Mouse (Mus musculus): ENCODE results near the gene Traf3. TPM values are rescaled to one million over a fixed set of nuclear protein-coding genes. Genes with fewer than 3 reads are reported as not detected.

Gene Traf3
- polyA plus RNA-seq, 1 experiment: 9.9 TPM

DNA sequence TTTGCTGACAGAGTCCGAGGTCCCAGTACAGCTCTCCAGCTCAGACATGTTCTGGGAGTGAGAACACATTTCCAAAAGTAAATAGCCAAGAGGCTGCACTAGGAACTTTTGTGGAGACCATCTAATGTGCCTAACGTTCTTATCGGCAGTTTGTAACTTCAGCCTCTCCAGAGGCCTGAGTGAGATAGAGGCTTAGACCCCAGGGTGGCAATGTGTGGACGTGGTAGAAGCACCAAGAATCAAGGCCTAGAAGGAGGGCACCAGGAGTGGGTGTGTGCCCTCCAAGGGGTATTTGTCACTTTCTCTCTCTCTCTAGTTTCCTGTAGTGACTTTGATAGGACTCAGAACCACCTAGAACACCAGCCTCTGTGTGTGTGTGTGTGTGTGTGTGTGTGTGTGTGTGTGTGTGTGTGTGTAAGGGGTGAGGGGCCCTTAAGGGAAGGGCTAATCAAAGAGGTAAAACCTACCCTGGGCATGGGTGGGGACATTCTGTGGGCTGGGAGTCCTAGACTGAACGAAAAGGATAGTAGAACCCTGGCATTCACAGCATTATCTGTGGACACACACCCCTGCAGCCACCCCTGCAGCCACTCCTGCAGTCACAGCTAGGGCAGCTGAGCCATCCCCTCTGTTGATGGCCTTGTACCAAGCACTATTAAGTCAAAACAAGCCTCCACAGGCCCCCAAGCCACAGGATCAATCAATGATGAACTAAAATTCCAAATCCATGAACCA lies 14.6 kb upstream of the Traf3 start:
- no peak for TF ChIP-seq MYOD1 (IDR thresholded peaks at IDR 0.05; ENCODE audit: control insufficient read depth, insufficient read length, low read depth)
- no peaks in the 10 kb centered on the region for H3K79me2 ChIP-seq (ENCODE audit: control insufficient read depth, insufficient read depth)
- H3K4me3 ChIP-seq (ENCODE audit: insufficient read depth, poor library complexity, severe bottlenecking): no peak overlapping the region
- H3K79me3 ChIP-seq (ENCODE audit: low read depth): no peaks in the 10 kb centered on the region
- H3ac ChIP-seq (ENCODE audit: control insufficient read depth, insufficient read length, low read depth): no peak overlapping the region
- no peaks in the 10 kb centered on the region for H3K36me3 ChIP-seq (ENCODE audit: control insufficient read depth, insufficient read depth)
- H3K27me3 ChIP-seq (ENCODE audit: control insufficient read depth, insufficient read depth, insufficient read length): no peaks in the 10 kb centered on the region

- no peaks in the 10 kb centered on the region for H3K79me2 ChIP-seq (ENCODE audit: control insufficient read depth, insufficient read depth)
- peak; percentile 56 for TF ChIP-seq USF1 (IDR thresholded peaks at IDR 0.05; ENCODE audit: low read depth)
- TF ChIP-seq MYOD1 (IDR thresholded peaks at IDR 0.05; ENCODE audit: control insufficient read depth, insufficient read length, low read depth): no peak
- TF ChIP-seq FOSL1 (IDR thresholded peaks at IDR 0.05; ENCODE audit: insufficient read depth, low read length, poor library complexity, severe bottlenecking): no peak
- TF ChIP-seq CTCF (IDR thresholded peaks at IDR 0.05; ENCODE audit: control insufficient read depth, insufficient read depth, insufficient read length): no peak
- TF ChIP-seq MYOG (IDR thresholded peaks at IDR 0.05; ENCODE audit: control insufficient read depth, extremely low read depth, insufficient read length): no peak
- TF ChIP-seq CEBPB (IDR thresholded peaks at IDR 0.05; ENCODE audit: low read depth): no peak
- TF ChIP-seq MAX (IDR thresholded peaks at IDR 0.05): no peak
Observed at GRCm38 (mm10) chr12:111152579-111152978, 13.6 kb upstream of the Traf3 start.

GRCm38 (mm10) chr12:111152981-111153710 lies 13.0 kb upstream of the Traf3 start:
- H3K27me3 ChIP-seq (ENCODE audit: control insufficient read depth, insufficient read depth, insufficient read length): no peaks in the 10 kb centered on the region
- H3K79me3 ChIP-seq (ENCODE audit: low read depth): no peaks in the 10 kb centered on the region
- TF ChIP-seq CEBPB (IDR thresholded peaks at IDR 0.05; ENCODE audit: low read depth): no peak
- no peak for TF ChIP-seq FOSL1 (IDR thresholded peaks at IDR 0.05; ENCODE audit: insufficient read depth, low read length, poor library complexity, severe bottlenecking)
- no peak for TF ChIP-seq MYOG (IDR thresholded peaks at IDR 0.05; ENCODE audit: control insufficient read depth, extremely low read depth, insufficient read length)
- no peak for TF ChIP-seq USF1 (IDR thresholded peaks at IDR 0.05; ENCODE audit: low read depth)
- TF ChIP-seq MAX (IDR thresholded peaks at IDR 0.05): no peak
- TF ChIP-seq CTCF (IDR thresholded peaks at IDR 0.05; ENCODE audit: control insufficient read depth, insufficient read depth, insufficient read length): no peak
- no peak for TF ChIP-seq MYOD1 (IDR thresholded peaks at IDR 0.05; ENCODE audit: control insufficient read depth, insufficient read length, low read depth)
- H3K79me2 ChIP-seq (ENCODE audit: control insufficient read depth, insufficient read depth): no peaks in the 10 kb centered on the region
- H3K4me3 ChIP-seq (ENCODE audit: insufficient read depth, poor library complexity, severe bottlenecking): no peak overlapping the region
- H3ac ChIP-seq (ENCODE audit: control insufficient read depth, insufficient read length, low read depth): no peak overlapping the region
- H3K36me3 ChIP-seq (ENCODE audit: control insufficient read depth, insufficient read depth): no peaks in the 10 kb centered on the region

More at GRCm38 (mm10) chr12:111152579-111152978, 13.6 kb upstream of the Traf3 start:
- H3K4me3 ChIP-seq (ENCODE audit: insufficient read depth, poor library complexity, severe bottlenecking): no peak overlapping the region
- no peaks in the 10 kb centered on the region for H3K79me3 ChIP-seq (ENCODE audit: low read depth)
- H3K36me3 ChIP-seq (ENCODE audit: control insufficient read depth, insufficient read depth): no peaks in the 10 kb centered on the region
- no peaks in the 10 kb centered on the region for H3K27me3 ChIP-seq (ENCODE audit: control insufficient read depth, insufficient read depth, insufficient read length)
- H3ac ChIP-seq (ENCODE audit: control insufficient read depth, insufficient read length, low read depth): no peak overlapping the region

- Histone ChIP-seq H3K27me3 (ENCODE audit: control insufficient read depth, insufficient read depth, insufficient read length) (no peaks in the 10 kb centered on the region), H3ac (ENCODE audit: control insufficient read depth, insufficient read length, low read depth) (no peak overlapping the region), H3K4me3 (ENCODE audit: insufficient read depth, poor library complexity, severe bottlenecking) (no peak overlapping the region), H3K79me3 (ENCODE audit: low read depth) (no peaks in the 10 kb centered on the region), H3K79me2 (ENCODE audit: control insufficient read depth, insufficient read depth) (no peaks in the 10 kb centered on the region), H3K36me3 (ENCODE audit: control insufficient read depth, insufficient read depth) (no peaks in the 10 kb centered on the region)
- TF ChIP-seq USF1 (IDR thresholded peaks at IDR 0.05; ENCODE audit: low read depth): no peak
- TF ChIP-seq MYOG (IDR thresholded peaks at IDR 0.05; ENCODE audit: control insufficient read depth, extremely low read depth, insufficient read length): no peak
- no peak for TF ChIP-seq CEBPB (IDR thresholded peaks at IDR 0.05; ENCODE audit: low read depth)
- no peak for TF ChIP-seq MAX (IDR thresholded peaks at IDR 0.05)
- TF ChIP-seq CTCF (IDR thresholded peaks at IDR 0.05; ENCODE audit: control insufficient read depth, insufficient read depth, insufficient read length): no peak
- no peak for TF ChIP-seq FOSL1 (IDR thresholded peaks at IDR 0.05; ENCODE audit: insufficient read depth, low read length, poor library complexity, severe bottlenecking)
- TF ChIP-seq MYOD1 (IDR thresholded peaks at IDR 0.05; ENCODE audit: control insufficient read depth, insufficient read length, low read depth): no peak
Observed at GRCm38 (mm10) chr12:111153946-111154345, 12.2 kb upstream of the Traf3 start.

DNA sequence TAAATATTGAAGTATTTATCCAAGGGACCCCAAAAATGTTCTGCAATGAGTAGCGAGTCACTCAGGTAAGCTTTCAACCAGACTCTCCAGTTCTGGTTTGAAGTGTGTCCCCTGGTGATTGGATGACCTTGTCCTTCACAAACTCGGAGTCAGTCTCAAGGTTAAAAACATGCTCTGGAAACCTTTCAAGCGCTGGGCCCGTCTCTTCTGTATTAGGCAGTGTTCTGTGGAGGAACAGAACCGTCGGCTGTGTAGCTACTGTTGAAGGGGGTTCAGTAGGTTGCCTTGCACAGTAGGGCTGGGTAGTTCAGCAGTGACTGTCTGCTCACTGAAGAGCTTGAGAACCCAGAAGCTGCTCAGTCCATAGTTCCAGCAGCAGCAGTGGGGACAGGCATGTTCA lies 11.5 kb upstream of the Traf3 start:
- no peaks in the 10 kb centered on the region for H3K27me3 ChIP-seq (ENCODE audit: control insufficient read depth, insufficient read depth, insufficient read length)
- TF ChIP-seq MYOG (IDR thresholded peaks at IDR 0.05; ENCODE audit: control insufficient read depth, extremely low read depth, insufficient read length) (no peak), MYOD1 (IDR thresholded peaks at IDR 0.05; ENCODE audit: control insufficient read depth, insufficient read length, low read depth) (no peak), CTCF (IDR thresholded peaks at IDR 0.05; ENCODE audit: control insufficient read depth, insufficient read depth, insufficient read length) (no peak), MAX (IDR thresholded peaks at IDR 0.05) (no peak), USF1 (IDR thresholded peaks at IDR 0.05; ENCODE audit: low read depth) (no peak), FOSL1 (IDR thresholded peaks at IDR 0.05; ENCODE audit: insufficient read depth, low read length, poor library complexity, severe bottlenecking) (no peak), CEBPB (IDR thresholded peaks at IDR 0.05; ENCODE audit: low read depth) (no peak)
- no peaks in the 10 kb centered on the region for H3K36me3 ChIP-seq (ENCODE audit: control insufficient read depth, insufficient read depth)
- no peaks in the 10 kb centered on the region for H3K79me3 ChIP-seq (ENCODE audit: low read depth)
- H3K79me2 ChIP-seq (ENCODE audit: control insufficient read depth, insufficient read depth): no peaks in the 10 kb centered on the region
- H3K4me3 ChIP-seq (ENCODE audit: insufficient read depth, poor library complexity, severe bottlenecking): no peak overlapping the region
- no peak overlapping the region for H3ac ChIP-seq (ENCODE audit: control insufficient read depth, insufficient read length, low read depth)
